Mouse (Mus musculus) MEL (cell line): ENCODE results near the gene Olfr521. TPM values are rescaled to one million over a fixed set of nuclear protein-coding genes. Genes with fewer than 3 reads are reported as not detected.

Experiments
- DNase-seq: peaks from one replicate; pipeline ENCODE4 v3.0.0; 2011; ENCODE audit warnings: low read depth, low spot score
- H3K27ac ChIP-seq: 2 replicates; pipeline ENCODE4 v1.5.1; 2012; ENCODE audit warnings: low read depth, mild to moderate bottlenecking, control low read depth, low read length, moderate library complexity; ENCODE audit not compliant: control insufficient read depth
- H3K27me3 ChIP-seq, 2 experiments: fragments of 150-350 bp in 1 of 2; sonication (generic) in 1 of 2; 2 replicates each; pipeline ENCODE4 v1.6.1; 2012; ENCODE audit warnings: low read length in 2 of 2, mild to moderate bottlenecking in 2 of 2, improper control_type of control experiment in 1 of 2, moderate library complexity in 1 of 2; ENCODE audit not compliant: insufficient read depth in 2 of 2, control insufficient read depth in 1 of 2
- H3K36me3 ChIP-seq, 2 experiments: 2 replicates each; pipeline ENCODE4 v1.6.1; 2012 to 2014; ENCODE audit warnings: low read length in 2 of 2, improper control_type of control experiment in 1 of 2, inconsistent platforms in 1 of 2, mild to moderate bottlenecking in 1 of 2; ENCODE audit not compliant: insufficient read depth in 2 of 2, control insufficient read depth in 1 of 2
- H3K4me1 ChIP-seq, 2 experiments: fragments of 150-350 bp in 1 of 2; sonication (generic) in 1 of 2; 2 replicates each; pipeline ENCODE4 v1.6.1; 2012; ENCODE audit warnings: low read length in 2 of 2, improper control_type of control experiment in 1 of 2, mild to moderate bottlenecking in 1 of 2; ENCODE audit not compliant: insufficient read depth in 2 of 2, control insufficient read depth in 1 of 2
- H3K4me3 ChIP-seq, 2 experiments: fragments of 150-350 bp in 1 of 2; sonication (generic) in 1 of 2; 2 replicates each; pipeline ENCODE4 v1.5.1; 2012; ENCODE audit warnings: low read depth in 2 of 2, low read length in 2 of 2, mild to moderate bottlenecking in 2 of 2, moderate library complexity in 2 of 2, control low read depth in 1 of 2, improper control_type of control experiment in 1 of 2; ENCODE audit not compliant: control insufficient read depth in 1 of 2, insufficient read depth in 1 of 2
- H3K79me2 ChIP-seq: 2 replicates; pipeline ENCODE4 v1.6.1; 2012; ENCODE audit warnings: mild to moderate bottlenecking, low read length, moderate library complexity; ENCODE audit not compliant: control insufficient read depth, poor library complexity, insufficient read depth
- H3K9ac ChIP-seq: 2 replicates; pipeline ENCODE4 v1.6.1; 2012; ENCODE audit warnings: low read depth, mild to moderate bottlenecking, control low read depth, low read length, moderate library complexity; ENCODE audit not compliant: control insufficient read depth, poor library complexity, severe bottlenecking
- H3K9me3 ChIP-seq: fragments of 150-350 bp; sonication (generic); replicated peaks from 2 replicates; pipeline ENCODE4 v1.6.1; 2012; ENCODE audit warnings: mild to moderate bottlenecking, low read length, improper control_type of control experiment, moderate library complexity; ENCODE audit not compliant: insufficient read depth
- BHLHE40 ChIP-seq: IDR thresholded peaks from 2 replicates; pipeline ENCODE4 v1.6.1; 2012; ENCODE audit warnings: low read depth, mild to moderate bottlenecking, inconsistent platforms, low read length, improper control_type of control experiment, borderline replicate concordance
- E2F4 ChIP-seq: IDR thresholded peaks from 2 replicates; pipeline ENCODE4 v1.6.1; 2011; ENCODE audit warnings: low read depth, low read length, improper control_type of control experiment, borderline replicate concordance
- ETS1 ChIP-seq: IDR thresholded peaks from 2 replicates; pipeline ENCODE4 v1.6.1; 2012; ENCODE audit warnings: low read depth, mild to moderate bottlenecking, inconsistent platforms, low read length, improper control_type of control experiment, moderate library complexity
- MAX ChIP-seq: IDR thresholded peaks from 2 replicates; pipeline ENCODE4 v1.6.1; 2011; ENCODE audit warnings: low read length, improper control_type of control experiment
- NELFE ChIP-seq: IDR thresholded peaks from 2 replicates; pipeline ENCODE4 v1.6.1; 2011; ENCODE audit warnings: low read depth, low read length, improper control_type of control experiment
- POLR2A ChIP-seq, 2 experiments: IDR thresholded peaks; 2 replicates each; pipeline ENCODE4 v1.6.1; 2011 to 2012; ENCODE audit warnings: low read length in 2 of 2, mild to moderate bottlenecking in 2 of 2, control low read depth in 1 of 2, improper control_type of control experiment in 1 of 2, low read depth in 1 of 2, moderate library complexity in 1 of 2; ENCODE audit not compliant: control insufficient read depth in 1 of 2, insufficient read depth in 1 of 2, poor library complexity in 1 of 2
- POLR2AphosphoS5 ChIP-seq: IDR thresholded peaks from 2 replicates; pipeline ENCODE4 v1.6.1; 2012; ENCODE audit warnings: low read depth, borderline replicate concordance, mild to moderate bottlenecking, inconsistent platforms, low read length, moderate library complexity, mixed read lengths
- RAD21 ChIP-seq: IDR thresholded peaks from 2 replicates; pipeline ENCODE4 v1.6.1; 2011; ENCODE audit warnings: mild to moderate bottlenecking, low read depth, low read length, improper control_type of control experiment
- SMC3 ChIP-seq: IDR thresholded peaks from 2 replicates; pipeline ENCODE4 v1.6.1; 2011; ENCODE audit warnings: low read depth, low read length, improper control_type of control experiment
- ZMIZ1 ChIP-seq: IDR thresholded peaks from 2 replicates; pipeline ENCODE4 v1.6.1; 2012; ENCODE audit warnings: low read depth, mild to moderate bottlenecking, inconsistent platforms, low read length, improper control_type of control experiment, moderate library complexity
- ZNF384 ChIP-seq: IDR thresholded peaks from 2 replicates; pipeline ENCODE4 v1.6.1; 2012; ENCODE audit warnings: low read depth, mild to moderate bottlenecking, inconsistent platforms, low read length, improper control_type of control experiment
- polyA plus RNA-seq, 2 experiments: library from polyadenylated mRNA; stranded (reverse) in 1 of 2; unstranded in 1 of 2; fragments of >175 nt in 1 of 2; fragments of >200 nt in 1 of 2; gene quantifications; 2 replicates each; pipeline versions ENCODE4 v1.2.1 to v1.2.4; 2012; ENCODE audit warnings: low replicate concordance in 2 of 2, low read depth in 1 of 2; ENCODE audit not compliant: insufficient read length in 2 of 2, insufficient read depth in 1 of 2, missing spikeins in 1 of 2
- total RNA-seq: library from RNA; depleted of rRNA; stranded (reverse); fragments of 300-350 nt; gene quantifications from 2 replicates; pipeline ENCODE4 v1.2.3, GENCODE M21; 2012

Gene Olfr521
- total and polyA plus RNA-seq, 3 experiments: not detected

DNA sequence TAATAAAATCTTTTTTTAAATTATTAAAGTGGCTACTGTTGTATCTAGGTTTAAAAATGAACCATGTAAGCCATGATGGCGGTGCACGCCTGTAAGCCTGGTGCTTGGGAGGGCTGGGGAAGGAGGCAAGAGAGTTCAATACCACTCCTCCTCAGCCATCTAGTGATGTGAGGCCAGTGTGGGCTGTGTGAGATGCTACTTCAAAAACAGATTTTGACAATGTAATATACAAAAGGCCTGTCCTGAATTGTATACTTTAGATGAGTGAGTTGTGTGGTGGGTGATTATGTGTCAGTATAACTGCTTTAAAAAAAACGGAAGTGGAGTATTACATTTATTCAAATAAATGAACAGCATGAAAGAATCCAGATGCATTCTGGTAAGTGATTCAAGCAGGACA, 23.5 kb downstream of the Olfr521 start:
- H3K79me2 ChIP-seq: no peaks in the 10 kb centered on the region
- H3K27ac ChIP-seq: no peak overlapping the region
- no peak overlapping the region for H3K9ac ChIP-seq
- peaks cover 2 to 16% of the 10 kb centered on the region in 2 experiments for H3K27me3 ChIP-seq
- no peaks in the 10 kb centered on the region for H3K36me3 ChIP-seq
- H3K4me3 ChIP-seq: no peak overlapping the region
- no peaks in the 10 kb centered on the region for H3K9me3 ChIP-seq
- H3K4me1 ChIP-seq: no peaks in the 10 kb centered on the region
- no peak for TF ChIP-seq MAX
- DNase-seq: no peak

DNA sequence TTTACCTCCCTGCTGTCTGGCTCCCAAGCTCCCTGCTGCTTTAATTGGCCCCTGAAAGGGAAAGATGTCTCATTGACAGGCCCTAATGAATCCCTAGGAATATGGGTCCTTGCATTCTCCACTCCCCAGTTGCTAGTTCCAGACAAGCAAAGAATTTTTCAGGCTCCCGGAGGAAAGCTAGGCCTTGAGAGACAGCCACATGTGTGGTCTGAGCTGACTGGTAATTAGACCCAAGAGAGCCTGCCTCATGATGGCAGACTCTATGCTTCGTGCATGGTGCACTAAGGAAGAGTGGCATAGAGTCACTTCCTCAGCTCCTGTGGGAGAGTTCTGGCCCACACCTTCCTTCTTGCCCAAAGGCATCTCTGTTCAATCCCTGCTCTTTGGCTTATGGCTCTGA, 24.6 kb downstream of the Olfr521 start:
- no peak overlapping the region for H3K27ac ChIP-seq
- H3K27me3 ChIP-seq: peaks cover 2 to 17% of the 10 kb centered on the region in 2 experiments
- DNase-seq: no peak
- H3K36me3 ChIP-seq: no peaks in the 10 kb centered on the region
- H3K4me1 ChIP-seq: no peaks in the 10 kb centered on the region
- H3K4me3 ChIP-seq: no peak overlapping the region
- no peak overlapping the region for H3K9ac ChIP-seq
- H3K79me2 ChIP-seq: no peaks in the 10 kb centered on the region
- no peaks in the 10 kb centered on the region for H3K9me3 ChIP-seq
- TF ChIP-seq ETS1 (no peak), NELFE (no peak), SMC3 (no peak), ZMIZ1 (no peak), POLR2A (IDR thresholded peaks at IDR 0.05; ENCODE audit: control insufficient read depth in 1 of 2, insufficient read depth in 1 of 2, low read depth in 1 of 2, low read length in 2 of 2, poor library complexity in 1 of 2) (no peak), RAD21 (no peak), E2F4 (no peak), ZNF384 (no peak)

DNA sequence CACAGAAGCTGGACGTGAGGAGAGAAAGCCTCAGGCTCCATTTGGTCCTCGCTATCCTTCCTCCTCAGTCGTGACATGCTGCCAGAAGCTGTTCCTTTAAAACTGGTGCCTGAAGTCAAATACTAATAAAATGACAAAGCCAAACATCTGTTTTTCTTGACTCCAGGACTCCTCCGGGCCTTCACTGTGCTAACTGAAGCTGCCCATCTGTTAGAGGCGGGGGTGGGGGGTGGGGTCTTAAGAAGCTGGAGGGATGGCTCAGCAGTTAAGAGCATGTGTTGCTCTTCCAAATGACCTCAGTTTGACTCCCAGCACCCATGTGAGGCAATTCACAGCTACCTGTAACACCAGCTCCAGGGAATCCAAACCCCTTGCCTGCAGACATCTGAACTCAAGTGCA, 25.3 kb downstream of the Olfr521 start:
- no peaks in the 10 kb centered on the region for H3K79me2 ChIP-seq
- H3K36me3 ChIP-seq: no peaks in the 10 kb centered on the region
- no peak for DNase-seq
- no peak overlapping the region for H3K4me3 ChIP-seq
- no peaks in the 10 kb centered on the region for H3K4me1 ChIP-seq
- no peak overlapping the region for H3K9ac ChIP-seq
- no peaks in the 10 kb centered on the region for H3K9me3 ChIP-seq
- H3K27me3 ChIP-seq: peaks cover 2 to 17% of the 10 kb centered on the region in 2 experiments
- TF ChIP-seq POLR2AphosphoS5 (no peak), BHLHE40 (no peak)
- no peak overlapping the region for H3K27ac ChIP-seq
